In genomic region chr2:51316452-51316851, GRCm38 (mm10) we compare ENCODE assay signal across 14 mouse cellular contexts.
DNase-seq lines count a peak whose midpoint lies in the region; TF ChIP-seq lines count a peak whose summit lies in the region.
"Had no signal": no experiment of that assay in that cellular context is flagged by ENCODE, and none has a peak within 500 bp of the region (broad histone marks: within the 10 kb centered on the region; RNA-seq: fewer than 3 reads in every experiment).

No protein-coding gene starts in this region.

- WGBS in heart, adult 2 months = 83% methylated on average over 8 of the region's 8 CpGs

- no peaks in the 10 kb centered on the region for H3K27me3 ChIP-seq in heart, adult 2 months (ENCODE audit: control insufficient read depth, insufficient read depth, low read length)
- no peaks in the 10 kb centered on the region for H3K27me3 ChIP-seq in testis, adult 2 months (ENCODE audit: control insufficient read depth, insufficient read depth, low read length)
- H3K27me3 ChIP-seq: embryonic facial prominence, embryonic 15.5 days; heart, embryonic 12.5 days had no signal

- H3K79me2 ChIP-seq in heart, adult 2 months (replicated peaks; ENCODE audit: control insufficient read depth, insufficient read depth, low read length) = no peaks in the 10 kb centered on the region

- H3K4me3 ChIP-seq in heart, adult 2 months = no peak overlapping the region
- no peak overlapping the region for H3K4me3 ChIP-seq in testis, adult 2 months (ENCODE audit: control insufficient read depth, low read depth, low read length)
- H3K4me3 ChIP-seq: embryonic facial prominence, embryonic 15.5 days; heart, embryonic 12.5 days had no signal

- TF ChIP-seq POLR2A in heart, adult 2 months (IDR thresholded peaks at IDR 0.05; ENCODE audit: insufficient read depth, low read depth, low read length) = no peak
- TF ChIP-seq POLR2A in testis, adult 2 months (IDR thresholded peaks at IDR 0.05; ENCODE audit: control insufficient read depth, low read depth, low read length) = no peak

- TF ChIP-seq CTCF in heart, adult 2 months (IDR thresholded peaks at IDR 0.05) = peak; percentile 35
- peak; percentile 7; the same call in 1 of the 2 replicates for TF ChIP-seq CTCF in testis, adult 2 months (IDR thresholded peaks at IDR 0.05; ENCODE audit: control insufficient read depth, insufficient read depth, insufficient replicate concordance, low read depth, low read length)

- no peaks in the 10 kb centered on the region for H3K4me1 ChIP-seq in heart, adult 2 months (ENCODE audit: control insufficient read depth, insufficient read depth, low read length)
- H3K4me1 ChIP-seq in testis, adult 2 months (ENCODE audit: control insufficient read depth, insufficient read depth, low read length) = no peaks in the 10 kb centered on the region
- H3K4me1 ChIP-seq: heart, embryonic 12.5 days had no signal

- no peak for DNase-seq in heart, adult 2 months
- no peak for DNase-seq in heart, adult 18-20 months
- DNase-seq in testis, postnatal 10 days (ENCODE audit: low spot score) = no peak
- peak; percentile 66 for DNase-seq in ZHBTc4 (ENCODE audit: low read depth, low spot score)
- DNase-seq in testis, postnatal 14 days (ENCODE audit: low spot score) = peak; percentile 5
- DNase-seq in gastrocnemius, postnatal 4 days (ENCODE audit: low spot score in 2 of 2) = no peak
- no peak for DNase-seq in right cerebral cortex, postnatal 10 days (ENCODE audit: low spot score in 2 of 2)
- DNase-seq: layer of hippocampus, postnatal 36 days; lung, postnatal 36 days; spleen, adult 18-20 months; thymus, adult 2 months had no signal

- no peak for TF ChIP-seq EP300 in heart, adult 2 months (IDR thresholded peaks at IDR 0.05; ENCODE audit: insufficient read depth, low read depth, low read length)

- no peak overlapping the region for H3K9ac ChIP-seq in heart, adult 2 months (ENCODE audit: low read depth, low read length)
- H3K9ac ChIP-seq: embryonic facial prominence, embryonic 15.5 days; heart, embryonic 12.5 days had no signal

- intact Hi-C loops in heart, adult 2 months (cut with DNase I) = no loop called here

- no peak overlapping the region for H3K27ac ChIP-seq in heart, adult 2 months
- H3K27ac ChIP-seq in testis, adult 2 months (ENCODE audit: control insufficient read depth, insufficient read depth, low read depth, low read length) = no peak overlapping the region
- H3K27ac ChIP-seq: embryonic facial prominence, embryonic 15.5 days had no signal

- no peaks in the 10 kb centered on the region for H3K36me3 ChIP-seq in heart, adult 2 months (ENCODE audit: control insufficient read depth, insufficient read depth, low read length)
- no peaks in the 10 kb centered on the region for H3K36me3 ChIP-seq in testis, adult 2 months (ENCODE audit: control insufficient read depth, insufficient read depth, low read length)
- H3K36me3 ChIP-seq: embryonic facial prominence, embryonic 15.5 days; heart, embryonic 12.5 days had no signal

Comparison
In these comparisons a context has a peak if more than half of its experiments do, and no peak if none do; other contexts are left out.
1. DNase-seq: peak in ZHBTc4 (single experiment) and testis, postnatal 14 days (single experiment); none in heart, adult 2 months (0 of 2), heart, adult 18-20 months (0 of 2), testis, postnatal 10 days (single experiment), gastrocnemius, postnatal 4 days (0 of 2) and right cerebral cortex, postnatal 10 days (0 of 2).